9 mouse cellular contexts compared by ENCODE assay signal in the genomic region with DNA sequence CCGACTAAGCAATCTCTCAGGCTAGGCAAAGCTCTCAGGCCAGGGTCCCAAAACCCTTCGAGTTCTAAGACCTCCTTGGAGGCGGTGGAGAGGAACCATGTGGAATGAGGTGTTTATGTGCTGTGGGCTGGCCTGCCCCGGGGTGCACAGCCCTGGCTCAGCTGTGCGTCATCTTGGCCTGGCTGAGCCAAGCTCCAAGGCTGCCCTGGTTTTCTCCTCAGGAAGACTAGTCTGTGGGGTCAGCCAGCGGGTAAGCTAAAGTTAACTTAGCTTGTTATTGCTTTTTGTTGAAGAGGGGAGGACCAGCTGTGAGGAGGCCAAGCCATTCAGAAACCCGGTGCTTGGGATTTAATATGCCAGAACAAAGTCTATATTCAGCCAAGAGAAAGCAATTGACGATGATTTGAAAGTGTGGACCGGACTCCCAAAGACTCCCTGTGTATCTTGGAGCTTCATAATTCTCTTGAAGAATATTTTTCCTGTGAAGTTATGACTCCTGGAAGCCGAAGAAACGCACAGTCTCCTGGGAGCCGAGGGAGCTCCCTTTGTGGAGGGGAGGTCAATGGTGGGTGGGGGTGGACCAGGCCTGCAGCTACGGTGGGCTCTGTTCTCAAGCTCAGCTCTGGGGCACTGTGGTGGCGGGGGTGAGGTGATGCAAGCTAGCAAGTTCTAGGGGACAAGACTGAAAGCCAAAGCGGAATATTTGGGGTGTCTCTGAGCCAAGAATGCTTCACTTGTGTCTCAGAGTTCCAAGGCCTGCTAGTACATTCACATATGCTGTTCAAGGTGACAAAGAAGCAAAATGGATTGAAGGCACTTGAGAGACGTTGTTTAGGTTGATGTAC.
DNase-seq lines count a peak whose midpoint lies in the region; ATAC-seq and TF ChIP-seq lines count a peak whose summit lies in the region.
"Had no signal": no experiment of that assay in that cellular context is flagged by ENCODE, and none has a peak within 500 bp of the region (broad histone marks: within the 10 kb centered on the region; RNA-seq: fewer than 3 reads in every experiment).

No protein-coding gene starts in this region.

- WGBS in neural tube, embryonic 15.5 days, result 76% methylated on average over 16 of the region's 16 CpGs
- WGBS in heart, embryonic 10.5 days, result 86% methylated on average over 16 of the region's 16 CpGs
- 79% methylated on average over 16 of the region's 16 CpGs for whole genome bisulfite sequencing in small intestine, adult 2 months

- H3K9ac ChIP-seq in neural tube, embryonic 15.5 days (replicated peaks), result no peak overlapping the region

- ATAC-seq in neural tube, embryonic 15.5 days (ENCODE audit: low FRiP score), result no peak
- ATAC-seq in CD4-positive, CD25-positive, alpha-beta regulatory T cell, adult 4 months, result no peak

- TF ChIP-seq POLR2A in small intestine, adult 2 months (IDR thresholded peaks at IDR 0.05; ENCODE audit: low read depth, low read length), result 0 out of 2 replicates have a peak, but pooled peaks have one; percentile 14

- no peaks in the 10 kb centered on the region for H3K27me3 ChIP-seq in neural tube, embryonic 15.5 days (replicated peaks)
- H3K27me3 ChIP-seq in heart, embryonic 10.5 days (ENCODE audit: insufficient read depth, poor library complexity, severe bottlenecking), result no peaks in the 10 kb centered on the region
- no peaks in the 10 kb centered on the region for H3K27me3 ChIP-seq in small intestine, adult 2 months (ENCODE audit: control insufficient read depth, insufficient read depth, low read length)

- H3K36me3 ChIP-seq in neural tube, embryonic 15.5 days, result no peaks in the 10 kb centered on the region
- H3K36me3 ChIP-seq in heart, embryonic 10.5 days, result no peaks in the 10 kb centered on the region
- no peaks in the 10 kb centered on the region for H3K36me3 ChIP-seq in small intestine, adult 2 months (ENCODE audit: control insufficient read depth, insufficient read depth, low read length)

- TF ChIP-seq CTCF in small intestine, adult 2 months (IDR thresholded peaks at IDR 0.05; ENCODE audit: extremely low read depth, insufficient read length, insufficient replicate concordance, low read depth, low read length), result no peak

- H3K9me3 ChIP-seq in neural tube, embryonic 15.5 days (replicated peaks), result no peaks in the 10 kb centered on the region
- no peaks in the 10 kb centered on the region for H3K9me3 ChIP-seq in heart, embryonic 10.5 days

- H3K4me3 ChIP-seq in neural tube, embryonic 15.5 days (replicated peaks), result no peak overlapping the region
- no peak overlapping the region for H3K4me3 ChIP-seq in heart, embryonic 10.5 days
- H3K4me3 ChIP-seq in small intestine, adult 2 months (ENCODE audit: low read depth, low read length), result no peak overlapping the region

- H3K27ac ChIP-seq in neural tube, embryonic 15.5 days (replicated peaks), result 0 out of 2 replicates have a peak overlapping the region, but pooled peaks have one; percentile 13
- H3K27ac ChIP-seq in heart, embryonic 10.5 days, result peak overlapping the region; percentile 48
- peak overlapping the region; percentile 58 for H3K27ac ChIP-seq in small intestine, adult 2 months (ENCODE audit: insufficient read depth, low read depth, low read length)

- DNase-seq in neural tube, embryonic 10.5 days (ENCODE audit: extremely low spot score, low spot score), result no peak
- no peak for DNase-seq in heart, embryonic 10.5 days (ENCODE audit: low spot score)
- DNase-seq in kidney, postnatal 25 days, result peak; percentile 38 to 75
- no peak for DNase-seq in left cerebral cortex, adult 18-20 months (ENCODE audit: low spot score in 2 of 2)
- no peak for DNase-seq in cerebellum, postnatal 14 days
- DNase-seq: cerebellum, adult 18-20 months had no signal

- peaks cover 24% of the 10 kb centered on the region for H3K4me1 ChIP-seq in neural tube, embryonic 15.5 days
- H3K4me1 ChIP-seq in heart, embryonic 10.5 days, result peaks cover 50% of the 10 kb centered on the region
- H3K4me1 ChIP-seq in small intestine, adult 2 months (ENCODE audit: control insufficient read depth, insufficient read depth, insufficient read length, low read length), result peaks cover 9% of the 10 kb centered on the region; the same call in 1 of the 2 replicates

- H3K4me2 ChIP-seq in neural tube, embryonic 15.5 days, result no peak overlapping the region

Comparison
In these comparisons a context has a peak if more than half of its experiments do, and no peak if none do; other contexts are left out.
1. DNase-seq: peak in kidney, postnatal 25 days (2 of 2); none in neural tube, embryonic 10.5 days (single experiment), heart, embryonic 10.5 days (single experiment), left cerebral cortex, adult 18-20 months (0 of 2) and cerebellum, postnatal 14 days (0 of 2).
2. Peak in every context shown above with its lines, with median percentiles within 50 percentile points of each other: H3K27ac ChIP-seq.